Comparison of ENCODE assay signal across 15 mouse cellular contexts in genomic region chr1:91622874-91623273, GRCm38 (mm10).
"Had no signal": no experiment of that assay in that cellular context is flagged by ENCODE, and none has a peak within 500 bp of the region (broad histone marks: within the 10 kb centered on the region; RNA-seq: fewer than 3 reads in every experiment).

No protein-coding gene starts in this region.

- H3K27ac ChIP-seq: neural tube, embryonic 15.5 days; stomach, embryonic 15.5 days; stomach, postnatal 0 days had no signal

- H3K4me3 ChIP-seq: neural tube, embryonic 15.5 days; stomach, embryonic 15.5 days had no signal

- H3K9me3 ChIP-seq: neural tube, embryonic 15.5 days; stomach, embryonic 15.5 days had no signal

- DNase-seq: retina, postnatal 1 day; right cerebral cortex, adult 18-20 months; right cerebral cortex, postnatal 14 days; right cerebral cortex, postnatal 25 days; right cerebral cortex, postnatal 4 days; spleen, adult 18-20 months; thymus, adult 18-20 months; thymus, adult 2 months; thymus, postnatal 14 days; thymus, postnatal 25 days; thymus, postnatal 36 days; thymus, postnatal 4 days had no signal

- H3K36me3 ChIP-seq: neural tube, embryonic 15.5 days; stomach, embryonic 15.5 days had no signal

- H3K27me3 ChIP-seq: neural tube, embryonic 15.5 days; stomach, embryonic 15.5 days had no signal

- H3K4me2 ChIP-seq: neural tube, embryonic 15.5 days; stomach, embryonic 15.5 days had no signal

- H3K9ac ChIP-seq: neural tube, embryonic 15.5 days; stomach, embryonic 15.5 days had no signal
